Mouse (Mus musculus) heart, postnatal 0 days (tissue): ENCODE measurements at regions not wholly inside any gene's neighbourhood (a gene's known extent, or its start where the extent isn't known, plus 50 kb on each side); places are given as distances from the start of the nearest gene placed in this dataset.

Source experiments
- CTCF ChIP-seq: IDR thresholded peaks from 2 replicates; pipeline ENCODE4 v1.5.1; 2016; ENCODE audit warnings: antibody characterized with exemption, control low read depth, low read depth
- EP300 ChIP-seq: IDR thresholded peaks from 2 replicates; pipeline ENCODE4 v1.6.1; 2016; ENCODE audit warnings: antibody characterized with exemption, low read depth

DNA sequence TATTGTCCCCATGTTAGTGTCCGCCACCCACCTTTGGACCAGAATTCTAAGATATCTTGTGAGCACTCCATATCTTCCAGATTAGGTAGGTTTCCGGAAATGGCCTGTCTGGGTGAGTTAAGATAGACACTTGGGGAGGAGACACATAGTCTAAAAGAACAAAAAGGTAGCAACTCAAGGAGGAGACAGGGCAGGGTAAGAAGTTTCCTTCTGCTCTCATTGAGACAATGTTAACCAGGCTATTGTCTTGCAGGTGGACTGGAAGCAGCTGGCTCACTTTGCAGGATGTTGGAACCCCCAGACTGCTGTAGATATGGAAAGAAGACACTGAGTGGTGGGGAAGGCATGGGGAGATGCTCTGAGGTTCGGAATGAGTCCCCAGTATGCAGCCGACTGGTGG, 1291.5 kb upstream of the A1bg start:
- TF ChIP-seq CTCF (no peak), EP300 (no peak)
